Mouse (Mus musculus): ENCODE measurements at regions not wholly inside any gene's neighbourhood (a gene's known extent, or its start where the extent isn't known, plus 50 kb on each side); places are given as distances from the start of the nearest gene placed in this dataset.

DNA sequence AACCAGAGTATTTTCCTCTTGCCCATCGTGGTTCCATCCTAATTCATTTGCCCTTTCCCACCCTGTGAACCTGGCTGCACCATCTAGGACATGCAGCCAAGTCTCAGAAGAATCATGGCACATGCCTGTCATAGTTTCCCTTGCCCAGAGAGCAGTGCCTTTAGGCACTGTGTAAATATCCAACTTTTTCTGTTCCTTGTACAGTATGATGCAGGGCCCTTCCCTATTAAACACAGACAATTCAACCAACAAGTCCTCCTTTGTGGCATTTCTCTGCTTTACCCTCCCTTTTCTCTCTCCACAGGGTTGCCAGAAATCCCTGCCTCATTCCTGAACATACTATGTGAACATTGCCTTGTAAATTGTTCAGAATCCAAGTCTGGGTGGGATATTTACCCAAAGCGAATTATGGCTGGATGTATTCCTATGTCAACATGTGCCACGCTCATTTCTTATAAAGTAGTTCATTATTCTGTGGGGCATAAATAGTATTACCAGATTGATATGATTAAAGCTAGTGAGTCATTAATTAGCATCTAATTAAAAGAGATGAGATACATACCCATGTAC lies 349.1 kb downstream of the Insc start:
- H3K4me1 ChIP-seq = no peaks in the 10 kb centered on the region
- no peaks in the 10 kb centered on the region for H3K9me3 ChIP-seq
- H3K27me3 ChIP-seq (ENCODE audit: poor library complexity, severe bottlenecking) = no peaks in the 10 kb centered on the region
- DNase-seq (ENCODE audit: extremely low spot score, low spot score) = no peak
- H3K27ac ChIP-seq = no peak overlapping the region
- H3K36me3 ChIP-seq (replicated peaks) = no peaks in the 10 kb centered on the region
- WGBS = 82% methylated on average over 3 of the region's 3 CpGs
- H3K4me3 ChIP-seq = no peak overlapping the region

DNA sequence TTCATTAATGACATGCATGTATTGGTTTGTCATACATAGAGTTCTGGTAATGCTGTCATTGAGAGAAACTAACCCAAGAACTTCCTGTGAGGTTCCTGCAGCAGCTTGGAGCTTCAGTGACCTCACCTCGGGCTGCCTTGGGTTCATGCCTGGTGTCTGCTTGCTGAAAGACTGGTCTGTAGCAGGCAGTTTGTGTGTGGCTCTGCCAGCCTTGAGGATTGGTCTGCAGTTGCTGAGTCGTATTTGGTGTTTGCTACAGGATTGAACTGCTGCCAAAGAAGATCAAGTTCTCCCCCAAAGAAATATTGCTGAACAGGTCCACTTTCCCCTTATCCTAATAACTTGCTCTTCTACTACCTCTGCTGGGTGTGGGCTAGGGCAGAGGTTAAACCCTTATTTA lies 362.5 kb downstream of the Insc start:
- H3K4me3 ChIP-seq = no peak overlapping the region
- no peak for DNase-seq (ENCODE audit: extremely low spot score, low spot score)
- no peaks in the 10 kb centered on the region for H3K36me3 ChIP-seq (replicated peaks)
- H3K9me3 ChIP-seq = no peaks in the 10 kb centered on the region
- H3K27me3 ChIP-seq (ENCODE audit: poor library complexity, severe bottlenecking) = no peaks in the 10 kb centered on the region
- H3K27ac ChIP-seq = no peak overlapping the region
- whole genome bisulfite sequencing = 76% methylated on average over 2 of the region's 2 CpGs
- H3K4me1 ChIP-seq = no peaks in the 10 kb centered on the region

- H3K27ac ChIP-seq = no peak overlapping the region
- no peaks in the 10 kb centered on the region for H3K4me1 ChIP-seq
- no peaks in the 10 kb centered on the region for H3K27me3 ChIP-seq (ENCODE audit: poor library complexity, severe bottlenecking)
- no peaks in the 10 kb centered on the region for H3K9me3 ChIP-seq
- H3K36me3 ChIP-seq (replicated peaks) = no peaks in the 10 kb centered on the region
- no peak overlapping the region for H3K4me3 ChIP-seq
- WGBS = 47% methylated on average over 3 of the region's 3 CpGs
- no peak for DNase-seq (ENCODE audit: extremely low spot score, low spot score)
These were observed 368.8 kb downstream of the Insc start for GRCm38 (mm10) chr7:115112282-115112681.

GRCm38 (mm10) chr7:115123283-115123682 lies 379.8 kb downstream of the Insc start:
- peaks cover 4% of the 10 kb centered on the region; the same call in 1 of the 2 replicates for H3K9me3 ChIP-seq
- H3K36me3 ChIP-seq (replicated peaks) = no peaks in the 10 kb centered on the region
- no peak overlapping the region for H3K4me3 ChIP-seq
- H3K4me1 ChIP-seq = peaks cover 11% of the 10 kb centered on the region
- DNase-seq (ENCODE audit: extremely low spot score, low spot score) = no peak
- peaks cover 6% of the 10 kb centered on the region; the same call in 1 of the 2 replicates for H3K27me3 ChIP-seq (ENCODE audit: poor library complexity, severe bottlenecking)
- WGBS = 46% methylated on average over 2 of the region's 2 CpGs
- no peak overlapping the region for H3K27ac ChIP-seq

GRCm38 (mm10) chr7:115129001-115129400 lies 385.5 kb downstream of the Insc start:
- 0 out of 2 replicates have a peak overlapping the region, but pooled peaks have one; percentile 8 for H3K27ac ChIP-seq
- H3K36me3 ChIP-seq (replicated peaks) = no peaks in the 10 kb centered on the region
- no peaks in the 10 kb centered on the region for H3K9me3 ChIP-seq
- DNase-seq (ENCODE audit: extremely low spot score, low spot score) = no peak
- peaks cover 25% of the 10 kb centered on the region; the same call in 1 of the 2 replicates for H3K27me3 ChIP-seq (ENCODE audit: poor library complexity, severe bottlenecking)
- 20% methylated on average over 3 of the region's 3 CpGs for WGBS
- H3K4me3 ChIP-seq = no peak overlapping the region
- peaks cover 43% of the 10 kb centered on the region for H3K4me1 ChIP-seq

DNA sequence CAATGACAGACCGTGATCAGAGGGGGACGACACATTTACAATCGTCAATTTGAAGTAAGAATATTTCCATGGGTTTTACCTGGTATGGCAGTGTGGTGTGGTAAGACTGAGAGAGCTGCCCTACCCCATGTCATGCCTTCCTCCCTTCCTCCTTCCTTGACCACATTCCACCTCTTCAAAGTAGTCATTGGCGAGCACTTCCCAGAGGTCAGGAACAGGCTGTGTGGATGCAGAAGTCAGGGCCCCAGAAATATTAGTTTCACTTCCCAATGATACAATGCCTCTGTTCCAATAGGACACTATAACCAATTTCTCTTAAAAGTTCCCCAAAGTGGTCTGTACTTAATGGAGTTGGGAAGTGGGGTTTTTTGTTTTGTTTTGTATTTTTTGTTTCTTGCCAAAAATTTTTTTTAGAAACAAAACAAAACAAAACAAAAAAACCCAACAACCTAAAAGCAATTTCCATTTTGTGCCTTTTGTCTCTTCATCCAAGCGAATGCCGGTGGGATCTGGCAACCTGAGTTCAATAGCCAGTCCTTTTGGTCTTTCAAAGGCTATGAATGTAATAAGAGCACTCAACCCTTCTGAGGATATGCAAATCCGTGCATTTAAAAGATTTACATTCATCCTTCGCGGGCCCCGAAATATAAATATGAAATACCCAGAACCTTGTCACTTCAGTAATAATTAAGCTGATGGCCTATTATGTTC lies 387.9 kb downstream of the Insc start:
- 76% methylated on average over 10 of the region's 10 CpGs for WGBS
- Histone ChIP-seq H3K36me3 (replicated peaks) (no peaks in the 10 kb centered on the region), H3K9me3 (no peaks in the 10 kb centered on the region), H3K27me3 (ENCODE audit: poor library complexity, severe bottlenecking) (peaks cover 26% of the 10 kb centered on the region; the same call in 1 of the 2 replicates), H3K27ac (peak overlapping the region; percentile 65; the same call in 1 of the 2 replicates), H3K4me1 (peaks cover 51% of the 10 kb centered on the region), H3K4me3 (no peak overlapping the region)
- no peak for DNase-seq (ENCODE audit: extremely low spot score, low spot score)

DNA sequence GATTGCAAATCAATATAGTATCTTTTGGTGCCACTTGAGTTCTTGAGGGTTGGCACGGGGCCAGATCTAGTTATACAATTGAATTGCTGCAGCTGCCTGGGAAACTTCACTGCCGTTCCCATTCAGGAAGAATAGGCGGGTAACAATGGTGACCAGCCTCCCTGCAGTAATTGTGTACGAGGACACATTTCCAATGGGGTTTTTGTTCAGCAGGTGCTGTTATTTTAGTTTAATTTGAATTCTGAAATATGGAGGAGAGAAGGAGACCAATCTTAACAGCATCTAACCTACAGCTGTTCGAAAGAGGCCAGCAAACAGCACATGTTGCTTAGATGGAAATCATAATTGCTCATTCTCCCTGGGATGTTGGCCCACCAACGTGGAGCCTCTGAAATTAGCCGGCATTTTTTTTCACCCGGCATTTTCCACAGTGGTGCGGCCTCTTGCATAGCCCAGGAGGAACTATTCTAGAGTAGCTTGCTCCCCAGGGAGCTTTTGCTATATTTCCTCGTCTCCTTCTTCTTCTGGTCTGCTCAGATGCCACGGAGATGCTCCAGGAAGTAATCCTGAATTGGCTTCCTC lies 388.6 kb downstream of the Insc start:
- Histone ChIP-seq H3K4me3 (no peak overlapping the region), H3K27me3 (ENCODE audit: poor library complexity, severe bottlenecking) (peaks cover 26% of the 10 kb centered on the region; the same call in 1 of the 2 replicates), H3K27ac (peak overlapping the region; percentile 65), H3K9me3 (no peaks in the 10 kb centered on the region), H3K4me1 (peaks cover 51% of the 10 kb centered on the region), H3K36me3 (replicated peaks) (no peaks in the 10 kb centered on the region)
- DNase-seq (ENCODE audit: extremely low spot score, low spot score) = peak; percentile 33
- WGBS = 58% methylated on average over 11 of the region's 11 CpGs

DNA sequence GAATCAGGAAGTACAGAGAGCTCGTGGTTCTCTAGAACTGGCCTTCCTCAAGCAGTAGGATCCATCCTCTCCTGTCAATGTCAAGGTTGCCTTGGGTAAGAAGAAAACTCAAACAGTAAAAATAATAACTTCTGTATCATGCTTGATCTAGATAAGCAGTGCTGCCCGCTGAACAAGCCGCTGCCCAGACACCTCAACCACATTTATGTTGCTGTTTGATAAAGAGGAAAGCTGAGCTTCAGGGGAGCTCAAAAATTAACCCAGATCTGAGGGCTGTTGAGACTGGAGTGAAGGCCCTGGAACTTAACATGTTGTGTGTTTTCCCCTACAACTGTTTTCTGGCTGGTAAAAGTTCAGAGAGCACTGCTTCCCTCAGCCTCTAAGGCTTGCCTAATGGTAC lies 389.1 kb downstream of the Insc start:
- Histone ChIP-seq H3K27me3 (ENCODE audit: poor library complexity, severe bottlenecking) (peaks cover 24% of the 10 kb centered on the region; the same call in 1 of the 2 replicates), H3K9me3 (no peaks in the 10 kb centered on the region), H3K4me3 (no peak overlapping the region), H3K27ac (peak overlapping the region; percentile 65), H3K4me1 (peaks cover 46% of the 10 kb centered on the region), H3K36me3 (replicated peaks) (no peaks in the 10 kb centered on the region)
- no peak for DNase-seq (ENCODE audit: extremely low spot score, low spot score)
- 84% methylated on average over 3 of the region's 3 CpGs for WGBS

- peaks cover 28% of the 10 kb centered on the region for H3K4me1 ChIP-seq
- DNase-seq (ENCODE audit: extremely low spot score, low spot score) = no peak
- peaks cover 13% of the 10 kb centered on the region; the same call in 1 of the 2 replicates for H3K27me3 ChIP-seq (ENCODE audit: poor library complexity, severe bottlenecking)
- no peak overlapping the region for H3K4me3 ChIP-seq
- no peaks in the 10 kb centered on the region for H3K9me3 ChIP-seq
- peak overlapping the region; percentile 12; the same call in 1 of the 2 replicates for H3K27ac ChIP-seq
- no peaks in the 10 kb centered on the region for H3K36me3 ChIP-seq (replicated peaks)
- WGBS = 69% methylated on average over 3 of the region's 3 CpGs
These were observed 391.6 kb downstream of the Insc start for GRCm38 (mm10) chr7:115134926-115135575.

GRCm38 (mm10) chr7:115140286-115140685 lies 396.8 kb downstream of the Insc start:
- DNase-seq (ENCODE audit: extremely low spot score, low spot score) = no peak
- Histone ChIP-seq H3K27ac (no peak overlapping the region), H3K4me3 (no peak overlapping the region), H3K36me3 (replicated peaks) (no peaks in the 10 kb centered on the region), H3K27me3 (ENCODE audit: poor library complexity, severe bottlenecking) (no peaks in the 10 kb centered on the region), H3K9me3 (no peaks in the 10 kb centered on the region), H3K4me1 (peaks cover 4% of the 10 kb centered on the region; the same call in 1 of the 2 replicates)
- WGBS = 80% methylated on average over 3 of the region's 3 CpGs

DNA sequence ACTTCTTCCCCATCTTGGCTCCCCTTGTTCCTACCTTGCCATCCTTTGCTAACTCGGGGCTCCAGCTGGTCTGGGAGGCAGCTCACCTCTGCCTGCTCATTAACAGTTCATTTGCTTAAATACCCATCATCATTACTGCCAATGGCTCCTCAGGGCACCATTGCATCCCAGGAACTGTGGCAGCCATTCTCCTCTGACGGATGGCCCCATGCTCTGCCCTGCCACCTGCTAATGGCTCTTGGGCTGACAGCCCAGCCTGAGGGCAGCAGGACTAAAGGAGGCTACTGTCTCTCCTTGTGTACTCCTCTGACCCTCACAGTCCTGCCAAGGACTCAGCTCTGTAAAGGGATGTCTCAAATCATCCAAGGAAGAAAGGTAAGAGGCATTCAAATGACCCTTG lies 398.7 kb downstream of the Insc start:
- Histone ChIP-seq H3K4me3 (no peak overlapping the region), H3K27me3 (ENCODE audit: poor library complexity, severe bottlenecking) (0 out of 2 replicates have a peak, but pooled peaks cover 4% of the 10 kb centered on the region), H3K9me3 (no peaks in the 10 kb centered on the region), H3K27ac (no peak overlapping the region), H3K4me1 (peaks cover 3% of the 10 kb centered on the region), H3K36me3 (replicated peaks) (no peaks in the 10 kb centered on the region)
- DNase-seq (ENCODE audit: extremely low spot score, low spot score) = no peak
- WGBS = 73% methylated on average over 2 of the region's 2 CpGs

DNA sequence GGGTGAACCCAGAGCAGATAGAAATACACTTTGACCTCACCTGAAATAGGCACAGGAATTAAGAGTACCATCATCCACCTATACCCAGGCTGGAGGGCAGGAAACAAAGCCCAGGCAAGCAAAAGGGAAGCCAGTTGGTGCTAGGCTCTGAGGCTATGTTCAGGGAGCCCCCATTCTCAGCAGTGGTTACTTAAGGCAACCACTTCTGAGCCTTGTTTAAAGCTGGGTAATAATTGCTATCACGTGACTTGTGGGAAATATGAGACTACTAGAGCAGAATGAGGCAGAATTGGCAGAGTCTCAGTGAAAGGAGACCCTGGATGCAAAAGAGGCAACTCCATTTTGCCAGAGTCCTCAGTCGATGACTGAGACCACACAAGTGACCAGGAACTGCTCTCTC lies 401.5 kb downstream of the Insc start:
- WGBS = 73% methylated on average over 2 of the region's 2 CpGs
- Histone ChIP-seq H3K27me3 (ENCODE audit: poor library complexity, severe bottlenecking) (peaks cover 6% of the 10 kb centered on the region; the same call in 1 of the 2 replicates), H3K4me3 (no peak overlapping the region), H3K4me1 (peaks cover 16% of the 10 kb centered on the region), H3K27ac (no peak overlapping the region), H3K36me3 (replicated peaks) (no peaks in the 10 kb centered on the region), H3K9me3 (no peaks in the 10 kb centered on the region)
- no peak for DNase-seq (ENCODE audit: extremely low spot score, low spot score)
